Mouse (Mus musculus): ENCODE results near the gene Scaf1. TPM values are rescaled to one million over a fixed set of nuclear protein-coding genes. Genes with fewer than 3 reads are reported as not detected.

Gene Scaf1
- polyA plus RNA-seq, 1 experiment from 2014 or later, result 32.4 TPM

GRCm38 (mm10) chr7:45037720-45038361 lies 21.7 kb upstream of the Scaf1 start:
- ATAC-seq (ENCODE audit: insufficient read depth, low FRiP score, low read depth), result no peak
- Histone ChIP-seq H3K36me3 (peaks cover 65% of the 10 kb centered on the region), H3K9me3 (no peaks in the 10 kb centered on the region), H3K4me2 (no peak overlapping the region), H3K27me3 (replicated peaks) (no peaks in the 10 kb centered on the region), H3K4me3 (replicated peaks) (no peak overlapping the region), H3K9ac (no peak overlapping the region), H3K4me1 (no peaks in the 10 kb centered on the region), H3K27ac (no peak overlapping the region)
- WGBS, result 66% methylated on average over 7 of the region's 7 CpGs

GRCm38 (mm10) chr7:45036702-45037101 lies 20.5 kb upstream of the Scaf1 start:
- H3K4me1 ChIP-seq, result no peaks in the 10 kb centered on the region
- H3K27ac ChIP-seq, result no peak overlapping the region
- peaks cover 70% of the 10 kb centered on the region for H3K36me3 ChIP-seq
- 81% methylated on average over 11 of the region's 11 CpGs for WGBS
- no peak overlapping the region for H3K4me3 ChIP-seq (replicated peaks)
- no peaks in the 10 kb centered on the region for H3K27me3 ChIP-seq (replicated peaks)
- H3K4me2 ChIP-seq, result no peak overlapping the region
- no peaks in the 10 kb centered on the region for H3K9me3 ChIP-seq
- no peak overlapping the region for H3K9ac ChIP-seq
- ATAC-seq (ENCODE audit: insufficient read depth, low FRiP score, low read depth), result no peak

- peaks cover 75% of the 10 kb centered on the region for H3K36me3 ChIP-seq
- H3K4me1 ChIP-seq, result no peaks in the 10 kb centered on the region
- H3K9me3 ChIP-seq, result no peaks in the 10 kb centered on the region
- ATAC-seq (ENCODE audit: insufficient read depth, low FRiP score, low read depth), result no peak
- WGBS, result 80% methylated on average over 3 of the region's 3 CpGs
- no peak overlapping the region for H3K4me2 ChIP-seq
- H3K9ac ChIP-seq, result no peak overlapping the region
- H3K27me3 ChIP-seq (replicated peaks), result no peaks in the 10 kb centered on the region
- no peak overlapping the region for H3K4me3 ChIP-seq (replicated peaks)
- no peak overlapping the region for H3K27ac ChIP-seq
Measured at GRCm38 (mm10) chr7:45035631-45036030, 19.5 kb upstream of the Scaf1 start.

- Histone ChIP-seq H3K27me3 (replicated peaks) (no peaks in the 10 kb centered on the region), H3K9ac (no peak overlapping the region), H3K4me2 (no peak overlapping the region), H3K9me3 (no peaks in the 10 kb centered on the region), H3K27ac (no peak overlapping the region), H3K4me1 (no peaks in the 10 kb centered on the region), H3K36me3 (peaks cover 83% of the 10 kb centered on the region), H3K4me3 (replicated peaks) (no peak overlapping the region)
- 94% methylated on average over 19 of the region's 19 CpGs for WGBS
- ATAC-seq (ENCODE audit: insufficient read depth, low FRiP score, low read depth), result no peak
Measured at GRCm38 (mm10) chr7:45033722-45034359, 17.7 kb upstream of the Scaf1 start.

- Histone ChIP-seq H3K27ac (no peak overlapping the region), H3K9ac (no peak overlapping the region), H3K9me3 (no peaks in the 10 kb centered on the region), H3K4me2 (no peak overlapping the region), H3K27me3 (replicated peaks) (no peaks in the 10 kb centered on the region), H3K4me3 (replicated peaks) (no peak overlapping the region), H3K4me1 (no peaks in the 10 kb centered on the region), H3K36me3 (peaks cover 83% of the 10 kb centered on the region)
- WGBS, result 94% methylated on average over 8 of the region's 8 CpGs
- ATAC-seq (ENCODE audit: insufficient read depth, low FRiP score, low read depth), result no peak
Measured at GRCm38 (mm10) chr7:45030857-45031256, 14.7 kb upstream of the Scaf1 start.

- peaks cover under 1% of the 10 kb centered on the region; the same call in 1 of the 2 replicates for H3K4me1 ChIP-seq
- 92% methylated on average over 6 of the region's 6 CpGs for WGBS
- H3K9ac ChIP-seq, result no peak overlapping the region
- no peaks in the 10 kb centered on the region for H3K9me3 ChIP-seq
- peaks cover 74% of the 10 kb centered on the region for H3K36me3 ChIP-seq
- no peak overlapping the region for H3K27ac ChIP-seq
- no peak overlapping the region for H3K4me3 ChIP-seq (replicated peaks)
- ATAC-seq (ENCODE audit: insufficient read depth, low FRiP score, low read depth), result no peak
- no peak overlapping the region for H3K4me2 ChIP-seq
- H3K27me3 ChIP-seq (replicated peaks), result no peaks in the 10 kb centered on the region
Measured at GRCm38 (mm10) chr7:45029995-45030394, 13.8 kb upstream of the Scaf1 start.

GRCm38 (mm10) chr7:45028351-45028750 lies 12.2 kb upstream of the Scaf1 start:
- ATAC-seq (ENCODE audit: insufficient read depth, low FRiP score, low read depth), result no peak
- Histone ChIP-seq H3K4me3 (replicated peaks) (no peak overlapping the region), H3K9ac (no peak overlapping the region), H3K9me3 (no peaks in the 10 kb centered on the region), H3K4me2 (no peak overlapping the region), H3K27me3 (replicated peaks) (no peaks in the 10 kb centered on the region), H3K27ac (no peak overlapping the region), H3K4me1 (peaks cover 5% of the 10 kb centered on the region; the same call in 1 of the 2 replicates), H3K36me3 (peaks cover 58% of the 10 kb centered on the region)
- WGBS, result 86% methylated on average over 11 of the region's 11 CpGs

GRCm38 (mm10) chr7:45027761-45028160 lies 11.6 kb upstream of the Scaf1 start:
- ATAC-seq (ENCODE audit: insufficient read depth, low FRiP score, low read depth), result no peak
- Histone ChIP-seq H3K4me1 (peaks cover 5% of the 10 kb centered on the region; the same call in 1 of the 2 replicates), H3K9ac (no peak overlapping the region), H3K4me3 (replicated peaks) (no peak overlapping the region), H3K4me2 (no peak overlapping the region), H3K27me3 (replicated peaks) (no peaks in the 10 kb centered on the region), H3K27ac (no peak overlapping the region), H3K9me3 (no peaks in the 10 kb centered on the region), H3K36me3 (peaks cover 54% of the 10 kb centered on the region)
- WGBS, result 82% methylated on average over 9 of the region's 9 CpGs

GRCm38 (mm10) chr7:45026256-45026655 lies 10.1 kb upstream of the Scaf1 start:
- no peak overlapping the region; the same call in 1 of the 2 replicates for H3K27ac ChIP-seq
- 63% methylated on average over 2 of the region's 2 CpGs for WGBS

GRCm38 (mm10) chr7:45025601-45026220 lies 9.5 kb upstream of the Scaf1 start:
- peaks cover 8% of the 10 kb centered on the region; the same call in 1 of the 2 replicates for H3K4me1 ChIP-seq
- H3K4me3 ChIP-seq (replicated peaks), result no peak overlapping the region
- H3K9me3 ChIP-seq, result no peaks in the 10 kb centered on the region
- H3K4me2 ChIP-seq, result no peak overlapping the region
- no peak for ATAC-seq (ENCODE audit: insufficient read depth, low FRiP score, low read depth)
- WGBS, result 66% methylated on average over 8 of the region's 8 CpGs
- no peaks in the 10 kb centered on the region for H3K27me3 ChIP-seq (replicated peaks)
- peaks cover 35% of the 10 kb centered on the region for H3K36me3 ChIP-seq
- H3K27ac ChIP-seq, result peak overlapping the region; percentile 12; the same call in 1 of the 2 replicates
- no peak overlapping the region for H3K9ac ChIP-seq

More at GRCm38 (mm10) chr7:45026256-45026655, 10.1 kb upstream of the Scaf1 start:
- Histone ChIP-seq H3K4me3 (replicated peaks) (no peak overlapping the region), H3K4me2 (no peak overlapping the region), H3K9me3 (no peaks in the 10 kb centered on the region), H3K4me1 (peaks cover 5% of the 10 kb centered on the region; the same call in 1 of the 2 replicates), H3K36me3 (peaks cover 41% of the 10 kb centered on the region), H3K27me3 (replicated peaks) (no peaks in the 10 kb centered on the region), H3K9ac (no peak overlapping the region)
- ATAC-seq (ENCODE audit: insufficient read depth, low FRiP score, low read depth), result no peak

GRCm38 (mm10) chr7:45024281-45025248 lies 8.4 kb upstream of the Scaf1 start:
- Histone ChIP-seq H3K27me3 (replicated peaks) (no peaks in the 10 kb centered on the region), H3K4me3 (replicated peaks) (no peak overlapping the region), H3K9ac (no peak overlapping the region), H3K4me2 (no peak overlapping the region), H3K27ac (no peak overlapping the region), H3K36me3 (peaks cover 24% of the 10 kb centered on the region), H3K4me1 (peaks cover 9% of the 10 kb centered on the region; the same call in 1 of the 2 replicates), H3K9me3 (no peaks in the 10 kb centered on the region)
- 82% methylated on average over 15 of the region's 15 CpGs for WGBS
- ATAC-seq (ENCODE audit: insufficient read depth, low FRiP score, low read depth), result no peak
